Mouse (Mus musculus): Measurements from ENCODE around the gene Kcnk15.

The Kcnk15 gene

GRCm38 (mm10) chr2:163853461-163853901 is at the start of gene Kcnk15:
Kcnk15 (plus strand) TSS chr2:163853651.
- DNase-seq (ENCODE audit: low spot score in 2 of 2) = no peak

DNA sequence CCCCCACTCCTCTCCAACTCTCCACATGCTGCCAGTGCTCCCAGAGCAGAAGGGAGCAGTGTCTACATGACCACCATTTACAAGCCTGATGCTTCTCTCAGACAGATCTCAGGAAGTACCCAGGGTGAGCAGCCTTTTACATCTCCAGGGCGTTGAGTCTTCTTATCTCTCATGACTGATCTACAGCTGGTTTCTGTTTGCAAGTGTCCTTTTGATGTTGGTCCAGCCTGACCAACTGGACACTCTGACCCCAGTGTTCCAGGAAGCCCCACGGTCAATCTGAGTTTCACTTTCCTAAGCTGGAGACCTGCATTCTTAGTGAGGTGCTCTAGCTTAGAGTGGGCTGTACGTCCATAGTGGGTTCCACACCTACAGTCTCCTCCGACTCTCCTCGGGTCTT is 49.6 kb upstream of the Kcnk15 start:
- DNase-seq (ENCODE audit: low spot score in 2 of 2) = no peak

DNA sequence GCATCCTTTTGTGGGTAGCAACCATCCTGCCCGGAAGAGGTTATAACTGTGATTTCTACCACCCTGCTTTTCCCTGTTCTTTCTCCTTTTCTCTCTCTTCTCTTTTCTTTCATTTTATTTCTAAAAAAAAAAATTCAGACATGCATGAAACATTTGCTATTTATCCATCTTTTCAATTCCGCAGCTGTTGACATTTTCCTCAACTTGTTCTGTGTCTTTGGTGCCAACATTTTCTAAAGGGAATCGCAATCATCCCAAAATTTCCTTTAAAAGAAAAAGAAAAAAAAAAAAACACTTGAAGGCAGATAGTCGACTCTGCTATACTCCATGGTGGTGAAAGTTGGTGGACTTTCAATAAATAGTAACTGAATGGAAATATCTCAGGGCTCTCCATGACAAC is 44.3 kb upstream of the Kcnk15 start:
- no peak for DNase-seq (ENCODE audit: low spot score in 2 of 2)

GRCm38 (mm10) chr2:163809704-163810103 is 43.7 kb upstream of the Kcnk15 start:
- DNase-seq (ENCODE audit: low spot score in 2 of 2) = no peak

DNA sequence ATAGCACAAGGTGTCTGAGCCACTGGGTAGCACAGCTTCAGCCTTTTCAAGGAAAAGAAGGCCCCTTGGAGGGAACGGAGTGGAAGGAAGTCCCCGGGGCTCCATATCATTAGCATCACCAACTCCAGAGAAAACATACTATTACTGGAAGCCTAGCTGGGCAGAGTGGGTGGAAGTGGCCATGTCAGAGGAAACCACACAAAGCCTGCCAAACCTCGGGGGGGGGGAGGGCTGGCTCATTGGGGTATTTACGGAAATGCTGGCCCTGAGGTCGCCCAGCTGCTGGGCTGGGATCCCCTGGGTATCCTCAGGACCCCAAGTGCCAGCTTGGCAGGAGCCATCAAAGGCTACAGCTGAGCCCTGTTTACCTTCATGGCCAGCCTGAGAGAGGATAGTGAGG is 40.4 kb upstream of the Kcnk15 start:
- no peak for DNase-seq (ENCODE audit: low spot score in 2 of 2)

- no peak for DNase-seq (ENCODE audit: low spot score in 2 of 2)
Observed at GRCm38 (mm10) chr2:163814739-163815465, 38.5 kb upstream of the Kcnk15 start.

GRCm38 (mm10) chr2:163820607-163821006 is 32.8 kb upstream of the Kcnk15 start, which contains the start of gene Ccn5:
Ccn5 (plus strand) TSS chr2:163820861.
- DNase-seq (ENCODE audit: low spot score in 2 of 2) = peak; percentile 21 to 79

- peak; percentile 22 to 24 for DNase-seq (ENCODE audit: low spot score in 2 of 2)
Observed at GRCm38 (mm10) chr2:163823248-163823647, 30.2 kb upstream of the Kcnk15 start.

DNA sequence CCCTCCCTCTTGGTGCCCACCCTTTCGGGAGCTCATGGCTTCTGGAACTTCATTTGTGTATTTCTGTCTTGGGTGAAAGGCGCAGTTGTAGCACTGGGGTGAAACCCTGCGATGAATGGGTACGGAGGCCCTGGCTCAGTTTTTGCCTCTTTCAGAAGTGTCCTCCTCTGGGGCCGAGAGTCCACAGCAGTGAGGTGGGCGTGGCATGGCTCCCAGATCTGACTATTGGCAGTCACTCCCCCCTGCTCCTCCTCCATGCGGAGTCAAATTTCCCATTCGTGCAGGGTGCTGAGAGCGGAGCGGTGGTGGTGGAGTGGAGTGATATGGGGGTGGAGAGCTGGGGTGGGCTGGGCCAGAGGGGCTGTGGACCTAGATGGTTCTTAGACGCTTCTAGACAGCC is 29.7 kb upstream of the Kcnk15 start:
- peak in 1 of 2 experiments; percentile 29 for DNase-seq (ENCODE audit: low spot score in 2 of 2)

GRCm38 (mm10) chr2:163825861-163826260 is 27.6 kb upstream of the Kcnk15 start:
- DNase-seq (ENCODE audit: low spot score in 2 of 2) = no peak

DNA sequence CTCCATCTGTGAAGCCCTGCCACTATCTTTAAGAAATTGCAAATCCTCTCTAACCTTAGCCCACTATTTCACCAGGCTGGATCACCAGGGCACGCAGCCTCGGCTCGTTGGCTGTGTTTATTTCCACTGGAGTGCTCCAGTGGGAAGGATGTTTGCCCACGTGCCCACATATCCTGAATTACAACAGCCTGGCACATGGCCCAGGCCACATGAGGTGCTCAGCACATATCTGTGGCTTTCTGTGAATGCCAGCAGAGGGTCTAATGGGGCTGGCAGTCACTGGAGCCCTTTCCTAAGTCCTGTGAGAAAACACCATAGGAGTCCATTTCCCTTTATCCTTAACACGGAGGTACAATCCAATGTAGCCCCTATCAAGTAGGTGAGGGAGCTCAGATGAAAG is 27.0 kb upstream of the Kcnk15 start:
- DNase-seq (ENCODE audit: low spot score in 2 of 2) = no peak

DNA sequence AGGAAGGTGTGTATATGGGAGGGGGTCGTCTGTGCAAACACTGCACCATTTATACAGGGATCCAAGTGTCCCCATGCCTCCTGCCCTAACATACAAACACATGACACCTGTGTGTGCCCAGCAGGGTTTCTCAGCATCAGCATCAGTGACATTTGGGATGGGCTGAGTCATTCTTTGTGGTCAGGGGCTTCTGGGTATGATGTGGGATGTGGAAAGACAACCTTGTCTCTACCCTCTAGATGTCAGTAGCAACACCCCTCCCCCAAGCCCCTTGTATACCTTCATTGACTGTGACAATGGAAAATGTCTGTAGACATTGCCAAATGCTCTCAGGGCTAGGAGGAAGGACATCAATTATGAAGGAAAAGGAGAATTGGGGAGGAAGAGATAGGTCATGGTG is 22.3 kb upstream of the Kcnk15 start:
- no peak for DNase-seq (ENCODE audit: low spot score in 2 of 2)

- DNase-seq (ENCODE audit: low spot score in 2 of 2) = peak; percentile 58 to 75
Observed at GRCm38 (mm10) chr2:163838043-163838442, 15.4 kb upstream of the Kcnk15 start.

- peak in 1 of 2 experiments; percentile 61 for DNase-seq (ENCODE audit: low spot score in 2 of 2)
Observed at GRCm38 (mm10) chr2:163839519-163839918, 13.9 kb upstream of the Kcnk15 start.

DNA sequence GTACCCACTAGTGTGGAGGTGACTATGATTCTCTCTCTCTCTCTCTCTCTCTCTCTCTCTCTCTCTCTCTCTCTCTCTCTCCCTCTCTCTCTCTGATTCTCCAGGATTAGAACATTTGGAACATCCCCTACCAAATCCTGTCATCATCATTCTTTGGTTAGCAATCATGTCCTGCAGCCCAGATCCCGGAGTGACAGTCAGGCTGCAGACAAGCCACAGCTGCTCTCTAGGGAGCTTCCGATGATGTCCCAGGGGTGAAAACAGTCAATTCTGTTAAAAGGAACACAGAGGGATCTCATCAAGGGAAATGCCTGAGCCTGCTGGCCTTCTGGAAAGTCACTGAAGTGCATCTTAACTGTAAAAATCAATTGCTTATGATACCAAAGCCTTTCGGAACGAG is 11.4 kb upstream of the Kcnk15 start:
- no peak for DNase-seq (ENCODE audit: low spot score in 2 of 2)

GRCm38 (mm10) chr2:163857233-163857632 is 3.8 kb downstream of the Kcnk15 start:
- no peak for DNase-seq (ENCODE audit: low spot score in 2 of 2)

DNA sequence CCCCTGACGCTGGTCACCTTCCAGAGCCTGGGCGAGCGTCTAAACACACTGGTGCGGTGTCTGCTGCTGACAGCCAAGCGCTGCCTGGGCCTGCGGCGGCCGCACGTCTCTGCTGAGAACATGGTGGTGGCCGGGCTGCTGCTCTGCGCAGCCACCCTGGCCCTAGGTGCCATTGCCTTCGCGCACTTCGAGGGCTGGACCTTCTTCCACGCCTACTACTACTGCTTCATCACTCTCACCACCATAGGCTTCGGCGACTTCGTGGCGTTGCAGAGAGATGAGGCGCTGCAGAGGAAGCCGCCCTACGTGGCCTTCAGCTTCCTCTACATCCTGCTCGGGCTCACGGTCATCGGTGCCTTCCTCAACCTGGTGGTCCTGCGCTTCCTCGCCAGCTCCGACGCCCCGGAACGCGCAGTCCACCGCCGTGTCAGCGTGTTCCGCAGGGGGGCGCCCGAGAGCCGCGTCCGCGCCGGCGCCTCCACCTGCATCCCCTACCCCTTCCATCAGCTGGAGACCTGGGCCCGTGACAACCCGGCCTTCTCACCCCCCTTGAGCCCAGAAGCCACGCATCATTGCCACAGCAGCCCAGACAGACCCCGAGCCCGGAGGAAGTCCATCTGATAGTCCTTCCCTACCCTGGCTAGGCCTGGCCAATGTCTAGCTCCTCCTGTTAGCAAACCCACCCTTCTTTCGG is 5.0 kb downstream of the Kcnk15 start:
- DNase-seq (ENCODE audit: low spot score in 2 of 2) = no peak

DNA sequence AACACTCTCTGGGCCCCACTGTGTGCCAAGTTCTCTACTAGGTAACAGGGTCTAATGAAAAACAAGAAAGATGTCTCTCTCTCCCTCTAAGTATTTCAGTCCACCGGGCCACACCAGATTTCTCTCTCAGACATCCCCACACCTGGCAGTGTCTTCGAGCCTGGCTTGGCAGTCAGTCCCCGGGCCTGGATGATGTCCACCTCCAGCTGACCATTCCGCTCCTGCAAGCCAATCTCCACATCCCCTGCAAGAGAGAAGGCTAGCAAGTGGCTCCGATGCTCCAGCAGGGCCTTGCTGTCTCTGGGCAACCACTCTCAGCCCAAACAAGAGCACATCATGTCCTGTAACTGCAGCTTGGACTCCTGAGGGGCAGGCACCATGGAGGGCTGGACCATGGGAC is 11.9 kb downstream of the Kcnk15 start:
- no peak for DNase-seq (ENCODE audit: low spot score in 2 of 2)

- DNase-seq (ENCODE audit: low spot score in 2 of 2) = no peak
Observed at GRCm38 (mm10) chr2:163866061-163866460, 12.6 kb downstream of the Kcnk15 start.

GRCm38 (mm10) chr2:163869783-163870182 is 16.3 kb downstream of the Kcnk15 start:
- DNase-seq (ENCODE audit: low spot score in 2 of 2) = no peak

- DNase-seq (ENCODE audit: low spot score in 2 of 2) = no peak
Observed at GRCm38 (mm10) chr2:163871266-163871665, 17.8 kb downstream of the Kcnk15 start.

DNA sequence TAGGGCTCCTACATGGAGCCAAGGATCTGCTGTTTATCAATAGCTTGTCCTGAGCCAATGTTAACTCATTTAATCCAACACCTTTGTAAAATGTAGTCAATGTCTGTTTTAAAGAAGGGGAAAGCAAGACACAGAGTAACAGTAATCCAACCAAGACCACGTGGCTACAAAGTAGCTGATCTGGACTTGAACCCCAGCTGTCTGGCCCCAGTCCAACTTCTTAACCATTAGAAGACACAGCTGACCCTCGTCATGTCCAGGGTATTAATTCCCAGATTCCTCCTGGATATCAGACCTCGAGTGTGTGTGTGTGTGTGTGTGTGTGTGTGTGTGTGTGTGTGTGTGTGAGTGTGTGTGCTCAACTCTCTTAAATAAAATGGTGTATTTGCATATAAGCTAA is 18.5 kb downstream of the Kcnk15 start:
- DNase-seq (ENCODE audit: low spot score in 2 of 2) = no peak

GRCm38 (mm10) chr2:163874877-163875276 is 21.4 kb downstream of the Kcnk15 start:
- no peak for DNase-seq (ENCODE audit: low spot score in 2 of 2)

Measured in urinary bladder, postnatal 36 days (tissue).